10 mouse cellular contexts compared by ENCODE assay signal in the genomic region with DNA sequence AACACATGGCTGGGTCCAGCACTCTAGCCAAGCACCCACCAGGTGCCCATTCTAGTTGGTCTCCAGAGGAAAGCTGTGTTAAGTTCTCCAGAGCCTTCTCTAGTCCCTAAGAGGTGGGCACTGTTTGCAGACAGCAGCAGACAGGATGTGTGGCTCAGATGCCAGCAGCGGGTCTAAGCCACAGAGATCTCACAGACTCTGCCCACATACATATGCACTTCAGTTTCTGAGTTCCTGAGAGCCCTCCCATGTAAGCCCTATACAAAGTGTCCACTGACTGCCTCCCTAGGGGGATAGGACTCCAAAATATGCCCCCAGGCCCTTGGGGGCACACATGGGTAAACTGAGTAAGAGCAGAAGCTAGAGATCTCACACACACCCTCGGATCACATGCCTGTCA. TPM values are rescaled to one million over a fixed set of nuclear protein-coding genes. Genes with fewer than 3 reads are reported as not detected.
DNase-seq lines count a peak whose midpoint lies in the region; ATAC-seq lines count a peak whose summit lies in the region.
"Had no signal": no experiment of that assay in that cellular context is flagged by ENCODE, and none has a peak within 500 bp of the region (broad histone marks: within the 10 kb centered on the region; RNA-seq: fewer than 3 reads in every experiment).

No protein-coding gene starts in this region.

- peaks cover 26% of the 10 kb centered on the region for H3K36me3 ChIP-seq in neural tube, embryonic 13.5 days
- H3K36me3 ChIP-seq in liver, embryonic 16.5 days (ENCODE audit: control insufficient read depth, insufficient read depth) = peaks cover 3% of the 10 kb centered on the region; the same call in 1 of the 2 replicates

- H3K4me3 ChIP-seq in neural tube, embryonic 13.5 days = no peak overlapping the region
- H3K4me3 ChIP-seq in liver, embryonic 16.5 days (ENCODE audit: low read depth, low read length) = peak overlapping the region; percentile 32
- H3K4me3 ChIP-seq: limb, embryonic 13.5 days had no signal

- 0 out of 2 replicates have a peak overlapping the region, but pooled peaks have one; percentile 23 for H3K27ac ChIP-seq in neural tube, embryonic 13.5 days (replicated peaks)
- H3K27ac ChIP-seq in liver, embryonic 16.5 days (ENCODE audit: low read length) = no peak overlapping the region
- H3K27ac ChIP-seq: limb, embryonic 13.5 days had no signal

- DNase-seq in heart, adult 11 months = peak; percentile 89
- DNase-seq in heart, adult 9 months (ENCODE audit: low spot score in 2 of 2) = no peak
- no peak for DNase-seq in neural tube, embryonic 10.5 days (ENCODE audit: extremely low spot score, low spot score)
- DNase-seq in thymus, postnatal 36 days = peak; percentile 62 to 71
- no peak for DNase-seq in ovary, postnatal 14 days (ENCODE audit: low spot score)
- DNase-seq in urinary bladder, postnatal 25 days (ENCODE audit: low spot score) = no peak
- DNase-seq: right cerebral cortex, postnatal 25 days had no signal

- peak overlapping the region; percentile 31; the same call in 1 of the 2 replicates for H3K9ac ChIP-seq in neural tube, embryonic 13.5 days
- peak overlapping the region; percentile 7; the same call in 1 of the 2 replicates for H3K9ac ChIP-seq in liver, embryonic 16.5 days (ENCODE audit: low read depth, low read length)
- H3K9ac ChIP-seq: limb, embryonic 13.5 days had no signal

- no peaks in the 10 kb centered on the region for H3K27me3 ChIP-seq in neural tube, embryonic 13.5 days
- H3K27me3 ChIP-seq in liver, embryonic 16.5 days (ENCODE audit: control insufficient read depth, insufficient read depth, low read depth, low read length) = no peaks in the 10 kb centered on the region
- H3K27me3 ChIP-seq: limb, embryonic 13.5 days had no signal

- peaks cover 76% of the 10 kb centered on the region for H3K4me1 ChIP-seq in neural tube, embryonic 13.5 days (replicated peaks)
- peaks cover 6% of the 10 kb centered on the region for H3K4me1 ChIP-seq in liver, embryonic 16.5 days (ENCODE audit: control insufficient read depth, low read depth, low read length)

- ATAC-seq in neural tube, embryonic 13.5 days (ENCODE audit: low read depth) = no peak
- ATAC-seq in liver, embryonic 16.5 days (ENCODE audit: low read depth) = no peak

- no peaks in the 10 kb centered on the region for H3K9me3 ChIP-seq in neural tube, embryonic 13.5 days
- no peaks in the 10 kb centered on the region for H3K9me3 ChIP-seq in liver, embryonic 16.5 days (replicated peaks; ENCODE audit: control insufficient read depth, low read length)
- H3K9me3 ChIP-seq: limb, embryonic 13.5 days had no signal

- H3K4me2 ChIP-seq in neural tube, embryonic 13.5 days = no peak overlapping the region
- 0 out of 2 replicates have a peak overlapping the region, but pooled peaks have one; percentile 18 for H3K4me2 ChIP-seq in liver, embryonic 16.5 days (ENCODE audit: low read depth, low read length)
- H3K4me2 ChIP-seq: limb, embryonic 13.5 days had no signal

- 91% methylated on average over 2 of the region's 2 CpGs for WGBS in neural tube, embryonic 13.5 days
- 20% methylated on average over 2 of the region's 2 CpGs for WGBS in liver, embryonic 16.5 days (ENCODE audit: insufficient replicate concordance)

RNA-seq across cellular contexts. Expression of gene Tnrc18, which starts 23.3 kb away (rescaled TPM):
- 30.3 and 31.1 TPM in 2 replicates for polyA plus RNA-seq in neural tube, embryonic 13.5 days (2015; fragmentation: Nextera tagmentation; extraction: Ambion mirVana)
- 2.6 and 3.4 TPM in 2 replicates for polyA plus RNA-seq in liver, embryonic 16.5 days (2015; fragmentation: Nextera tagmentation; extraction: Ambion mirVana)

Comparison
In these comparisons a context has a peak if more than half of its experiments do, and no peak if none do; other contexts are left out.
1. DNase-seq: peak in heart, adult 11 months (single experiment) and thymus, postnatal 36 days (2 of 2); none in heart, adult 9 months (0 of 2), neural tube, embryonic 10.5 days (single experiment), ovary, postnatal 14 days (single experiment) and urinary bladder, postnatal 25 days (single experiment).